Mouse (Mus musculus) small intestine, adult 2 months (tissue): ENCODE measurements around the gene Ghrhr.

Experiments used
- CTCF ChIP-seq: fragments of 200-500 bp; IDR thresholded peaks from 2 replicates; pipeline ENCODE4 v1.5.1; 2012; ENCODE audit warnings: low read depth, mild to moderate bottlenecking, control low read depth, inconsistent platforms, low read length, moderate library complexity, mixed read lengths; ENCODE audit not compliant: insufficient replicate concordance, insufficient read length; ENCODE audit errors: extremely low read depth
- POLR2A ChIP-seq: fragments of 200-500 bp; IDR thresholded peaks from 2 replicates; pipeline ENCODE4 v1.6.1; 2012; ENCODE audit warnings: low read depth, mild to moderate bottlenecking, control low read depth, inconsistent platforms, low read length, moderate library complexity

GRCm38 (mm10) chr6:55435266-55436159 lies 59.4 kb downstream of the Ghrhr start:
- TF ChIP-seq POLR2A (no peak), CTCF (no peak)
